Mouse (Mus musculus) urinary bladder, postnatal 14 days (tissue): Measurements from ENCODE around the gene Col9a1.

Source experiments
- DNase-seq: peaks from one replicate; pipeline ENCODE4 v3.0.0; 2021; ENCODE audit warnings: low spot score

The Col9a1 gene

GRCm38 (mm10) chr1:24294979-24295942 lies 117.9 kb downstream of the Col9a1 start:
- DNase-seq, result peak; percentile 14

- DNase-seq, result no peak
Measured at GRCm38 (mm10) chr1:24300700-24301099, 123.3 kb downstream of the Col9a1 start.
